Mouse (Mus musculus): ENCODE measurements around the gene Gjb5. TPM values are rescaled to one million over a fixed set of nuclear protein-coding genes. Genes with fewer than 3 reads are reported as not detected.

Gjb5 gene
- polyA plus RNA-seq, 1 experiment from 2014 or later, result 1.3 TPM

GRCm38 (mm10) chr4:127377344-127377743 lies 19.4 kb upstream of the Gjb5 start:
- H3K9me3 ChIP-seq (ENCODE audit: control insufficient read depth), result no peaks in the 10 kb centered on the region
- peak; percentile 69 for TF ChIP-seq CTCF (IDR thresholded peaks at IDR 0.05; ENCODE audit: low read depth)
- no peaks in the 10 kb centered on the region for H3K27me3 ChIP-seq (replicated peaks; ENCODE audit: control insufficient read depth, insufficient read depth, low read length)
- no peak for ATAC-seq
- H3K36me3 ChIP-seq (ENCODE audit: control insufficient read depth, insufficient read depth), result no peaks in the 10 kb centered on the region
- no peak overlapping the region for H3K27ac ChIP-seq (ENCODE audit: low read depth, low read length)
- no peak overlapping the region for H3K4me2 ChIP-seq (replicated peaks; ENCODE audit: low read depth)
- H3K9ac ChIP-seq (ENCODE audit: low read depth, low read length), result no peak overlapping the region
- no peak overlapping the region for H3K4me3 ChIP-seq (ENCODE audit: low read depth, low read length)
- 41% methylated on average over 4 of the region's 4 CpGs for WGBS
- no peaks in the 10 kb centered on the region; the same call in 1 of the 2 replicates for H3K4me1 ChIP-seq (replicated peaks; ENCODE audit: control insufficient read depth, insufficient read depth, low read length)

GRCm38 (mm10) chr4:127375541-127376177 lies 17.7 kb upstream of the Gjb5 start:
- ATAC-seq, result no peak
- no peak for TF ChIP-seq CTCF (IDR thresholded peaks at IDR 0.05; ENCODE audit: low read depth)
- no peaks in the 10 kb centered on the region for H3K27me3 ChIP-seq (replicated peaks; ENCODE audit: control insufficient read depth, insufficient read depth, low read length)
- no peaks in the 10 kb centered on the region; the same call in 1 of the 2 replicates for H3K4me1 ChIP-seq (replicated peaks; ENCODE audit: control insufficient read depth, insufficient read depth, low read length)
- H3K9me3 ChIP-seq (ENCODE audit: control insufficient read depth), result no peaks in the 10 kb centered on the region
- no peak overlapping the region for H3K4me3 ChIP-seq (ENCODE audit: low read depth, low read length)
- no peak overlapping the region for H3K4me2 ChIP-seq (replicated peaks; ENCODE audit: low read depth)
- H3K9ac ChIP-seq (ENCODE audit: low read depth, low read length), result no peak overlapping the region
- whole genome bisulfite sequencing, result 88% methylated on average over 17 of the region's 17 CpGs
- H3K36me3 ChIP-seq (ENCODE audit: control insufficient read depth, insufficient read depth), result no peaks in the 10 kb centered on the region
- no peak overlapping the region for H3K27ac ChIP-seq (ENCODE audit: low read depth, low read length)

- H3K4me2 ChIP-seq (replicated peaks; ENCODE audit: low read depth), result no peak overlapping the region
- peak; percentile 15; the same call in 1 of the 2 replicates for TF ChIP-seq CTCF (IDR thresholded peaks at IDR 0.05; ENCODE audit: low read depth)
These were observed 16.7 kb upstream of the Gjb5 start for GRCm38 (mm10) chr4:127374645-127375044.

GRCm38 (mm10) chr4:127373491-127373890 lies 15.5 kb upstream of the Gjb5 start:
- H3K4me1 ChIP-seq (replicated peaks; ENCODE audit: control insufficient read depth, insufficient read depth, low read length), result no peaks in the 10 kb centered on the region; the same call in 1 of the 2 replicates
- WGBS, result 38% methylated on average over 8 of the region's 8 CpGs

More at GRCm38 (mm10) chr4:127374645-127375044, 16.7 kb upstream of the Gjb5 start:
- no peak overlapping the region for H3K27ac ChIP-seq (ENCODE audit: low read depth, low read length)
- no peaks in the 10 kb centered on the region; the same call in 1 of the 2 replicates for H3K4me1 ChIP-seq (replicated peaks; ENCODE audit: control insufficient read depth, insufficient read depth, low read length)
- ATAC-seq, result no peak
- no peak overlapping the region for H3K4me3 ChIP-seq (ENCODE audit: low read depth, low read length)
- H3K27me3 ChIP-seq (replicated peaks; ENCODE audit: control insufficient read depth, insufficient read depth, low read length), result no peaks in the 10 kb centered on the region
- no peaks in the 10 kb centered on the region for H3K36me3 ChIP-seq (ENCODE audit: control insufficient read depth, insufficient read depth)
- H3K9me3 ChIP-seq (ENCODE audit: control insufficient read depth), result no peaks in the 10 kb centered on the region
- 88% methylated on average over 4 of the region's 4 CpGs for WGBS
- H3K9ac ChIP-seq (ENCODE audit: low read depth, low read length), result no peak overlapping the region

GRCm38 (mm10) chr4:127371546-127371945 lies 13.6 kb upstream of the Gjb5 start:
- Histone ChIP-seq H3K9me3 (ENCODE audit: control insufficient read depth) (no peaks in the 10 kb centered on the region), H3K27ac (ENCODE audit: low read depth, low read length) (no peak overlapping the region), H3K36me3 (ENCODE audit: control insufficient read depth, insufficient read depth) (no peaks in the 10 kb centered on the region), H3K9ac (ENCODE audit: low read depth, low read length) (no peak overlapping the region), H3K4me1 (replicated peaks; ENCODE audit: control insufficient read depth, insufficient read depth, low read length) (no peaks in the 10 kb centered on the region; the same call in 1 of the 2 replicates), H3K27me3 (replicated peaks; ENCODE audit: control insufficient read depth, insufficient read depth, low read length) (no peaks in the 10 kb centered on the region), H3K4me3 (ENCODE audit: low read depth, low read length) (no peak overlapping the region), H3K4me2 (replicated peaks; ENCODE audit: low read depth) (no peak overlapping the region)
- TF ChIP-seq CTCF (IDR thresholded peaks at IDR 0.05; ENCODE audit: low read depth), result peak; percentile 23; the same call in 1 of the 2 replicates
- 57% methylated on average over 5 of the region's 5 CpGs for WGBS
- ATAC-seq, result no peak

More at GRCm38 (mm10) chr4:127373491-127373890, 15.5 kb upstream of the Gjb5 start:
- no peak overlapping the region for H3K4me2 ChIP-seq (replicated peaks; ENCODE audit: low read depth)
- ATAC-seq, result no peak
- no peak overlapping the region for H3K9ac ChIP-seq (ENCODE audit: low read depth, low read length)
- TF ChIP-seq CTCF (IDR thresholded peaks at IDR 0.05; ENCODE audit: low read depth), result no peak
- H3K27me3 ChIP-seq (replicated peaks; ENCODE audit: control insufficient read depth, insufficient read depth, low read length), result no peaks in the 10 kb centered on the region
- no peak overlapping the region for H3K4me3 ChIP-seq (ENCODE audit: low read depth, low read length)
- H3K36me3 ChIP-seq (ENCODE audit: control insufficient read depth, insufficient read depth), result no peaks in the 10 kb centered on the region
- no peaks in the 10 kb centered on the region for H3K9me3 ChIP-seq (ENCODE audit: control insufficient read depth)
- H3K27ac ChIP-seq (ENCODE audit: low read depth, low read length), result no peak overlapping the region

GRCm38 (mm10) chr4:127370447-127370846 lies 12.5 kb upstream of the Gjb5 start:
- Histone ChIP-seq H3K4me1 (replicated peaks; ENCODE audit: control insufficient read depth, insufficient read depth, low read length) (no peaks in the 10 kb centered on the region; the same call in 1 of the 2 replicates), H3K9me3 (ENCODE audit: control insufficient read depth) (no peaks in the 10 kb centered on the region), H3K4me2 (replicated peaks; ENCODE audit: low read depth) (no peak overlapping the region), H3K27me3 (replicated peaks; ENCODE audit: control insufficient read depth, insufficient read depth, low read length) (no peaks in the 10 kb centered on the region), H3K36me3 (ENCODE audit: control insufficient read depth, insufficient read depth) (no peaks in the 10 kb centered on the region), H3K4me3 (ENCODE audit: low read depth, low read length) (no peak overlapping the region), H3K27ac (ENCODE audit: low read depth, low read length) (no peak overlapping the region), H3K9ac (ENCODE audit: low read depth, low read length) (no peak overlapping the region)
- whole genome bisulfite sequencing, result 61% methylated on average over 2 of the region's 2 CpGs
- ATAC-seq, result no peak
- peak; percentile 60 for TF ChIP-seq CTCF (IDR thresholded peaks at IDR 0.05; ENCODE audit: low read depth)
